Mouse (Mus musculus) T-helper 2 cell (primary cell): ENCODE results near the gene Msmp.
"Not testable (repeated sequence)": the region's sequence is repeated elsewhere in the genome, so short reads cannot be mapped to it uniquely, and the experiment has no call there.

Source experiments
- in situ Hi-C: fragments of 300-600 bp; cut with MboI, MseI; formaldehyde crosslinking; loops from one replicate; pipeline ENCODE4 v1.15.1; 2025; ENCODE audit warnings: high pct_unique_total_duplicates

The Msmp gene

GRCm38 (mm10) chr4:43562769-43563600 lies 21.3 kb downstream of the Msmp start:
- in situ Hi-C loops = loop anchor here (10.0 kb wide), 2 partner anchors 538 to 1542 kb away; partner anchors contain the start of genes Pigo and Tomm5

- in situ Hi-C loops = loop anchor here (10.0 kb wide), 2 partner anchors 537 to 1543 kb away; partner anchors contain the start of genes Pigo and Tomm5
These were observed 22.1 kb downstream of the Msmp start, which contains the start of the genes Creb3 and Tln1 for GRCm38 (mm10) chr4:43561997-43562768. Creb3 (plus strand) TSS chr4:43562332. Tln1 (minus strand) TSS chr4:43562691.

DNA sequence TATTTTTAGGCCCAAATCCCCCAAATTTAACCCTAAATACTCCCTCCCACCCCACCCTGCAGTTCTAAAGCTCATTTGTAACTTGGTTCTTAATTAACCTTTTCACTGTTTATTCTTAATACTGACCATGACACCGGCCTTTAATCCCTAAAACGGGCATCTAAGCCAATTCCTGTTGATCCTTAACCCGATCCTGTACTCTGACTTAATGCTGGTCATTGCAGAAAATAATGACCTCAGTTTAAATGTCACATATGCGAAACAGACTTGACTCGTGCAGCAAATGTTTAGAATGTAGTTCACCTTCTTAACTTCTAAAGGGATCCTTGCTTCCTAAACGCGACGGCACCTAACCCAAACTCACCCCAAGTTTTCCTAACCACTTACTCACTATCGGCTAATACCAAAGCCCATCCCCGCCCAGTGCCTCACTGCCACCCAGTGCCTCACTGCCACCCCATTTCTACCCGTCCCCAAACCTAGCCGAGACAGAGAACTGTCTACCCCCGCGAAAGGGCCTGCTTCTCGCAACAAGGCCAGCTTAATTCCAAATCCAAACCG lies 22.8 kb downstream of the Msmp start:
- in situ Hi-C loops = loop anchor here (10.0 kb wide), 2 partner anchors 537 to 1543 kb away; partner anchors contain the start of genes Pigo and Tomm5

DNA sequence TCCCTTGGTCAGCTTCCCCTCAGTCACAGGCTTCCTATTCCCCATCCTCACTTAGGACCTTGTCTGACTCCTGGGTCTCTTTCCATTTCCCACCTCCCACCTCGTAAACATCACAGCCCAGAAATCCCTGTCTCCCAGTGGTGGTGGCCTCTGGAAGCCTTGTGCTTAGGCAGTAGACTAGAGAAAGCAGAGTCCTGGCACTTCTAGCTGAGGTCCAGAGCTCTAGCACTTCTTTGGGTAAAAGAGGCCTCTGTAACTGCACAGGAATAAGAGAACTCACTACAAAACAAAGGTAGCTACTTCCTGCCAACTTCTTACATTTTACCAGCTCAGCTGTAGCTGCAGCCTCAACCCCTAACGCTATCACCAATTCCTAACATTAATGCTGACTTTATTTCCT lies 23.3 kb downstream of the Msmp start:
- in situ Hi-C loops = loop anchor here (10.0 kb wide), 2 partner anchors 536 to 1544 kb away; partner anchors contain the start of genes Pigo and Tomm5

GRCm38 (mm10) chr4:43560243-43560611 lies 24.1 kb downstream of the Msmp start:
- in situ Hi-C loops = loop anchor here (10.0 kb wide), 2 partner anchors 535 to 1545 kb away; partner anchors contain the start of genes Pigo and Tomm5

GRCm38 (mm10) chr4:43559519-43560242 lies 24.6 kb downstream of the Msmp start:
- in situ Hi-C loops = loop anchor here (10.0 kb wide), 2 partner anchors 535 to 1545 kb away; partner anchors contain the start of genes Pigo and Tomm5

GRCm38 (mm10) chr4:43558631-43559356 lies 25.5 kb downstream of the Msmp start:
- in situ Hi-C loops = no loop called here

DNA sequence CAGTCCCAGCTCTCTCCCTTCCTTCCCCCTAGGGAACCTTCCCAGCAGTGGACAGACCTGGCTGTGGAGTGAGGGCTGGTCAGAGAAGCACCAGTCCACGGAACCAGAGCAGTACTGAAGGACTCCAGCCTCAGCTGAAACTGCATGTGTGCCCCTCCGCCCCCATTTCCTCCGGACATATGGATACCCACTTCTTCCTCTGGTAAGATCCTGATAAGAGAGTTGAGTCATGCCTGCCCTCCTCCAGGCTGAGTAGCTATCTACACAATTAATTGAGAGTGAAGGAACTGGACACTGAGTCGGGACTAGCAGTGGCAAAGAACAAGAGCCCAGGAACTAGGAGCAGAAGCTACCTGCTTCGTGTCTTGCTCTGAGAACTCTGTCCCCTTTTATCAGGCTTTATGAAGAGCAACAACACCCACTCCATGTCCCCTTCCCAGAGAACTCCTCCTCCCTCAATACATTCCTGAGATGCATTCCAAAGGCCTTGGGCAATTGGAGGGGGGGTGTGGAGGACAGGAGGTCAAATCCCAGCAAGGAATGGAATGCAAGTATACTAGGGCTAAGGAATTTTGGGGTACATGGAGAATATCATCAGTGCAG lies 26.2 kb downstream of the Msmp start:
- in situ Hi-C loops = no loop called here

DNA sequence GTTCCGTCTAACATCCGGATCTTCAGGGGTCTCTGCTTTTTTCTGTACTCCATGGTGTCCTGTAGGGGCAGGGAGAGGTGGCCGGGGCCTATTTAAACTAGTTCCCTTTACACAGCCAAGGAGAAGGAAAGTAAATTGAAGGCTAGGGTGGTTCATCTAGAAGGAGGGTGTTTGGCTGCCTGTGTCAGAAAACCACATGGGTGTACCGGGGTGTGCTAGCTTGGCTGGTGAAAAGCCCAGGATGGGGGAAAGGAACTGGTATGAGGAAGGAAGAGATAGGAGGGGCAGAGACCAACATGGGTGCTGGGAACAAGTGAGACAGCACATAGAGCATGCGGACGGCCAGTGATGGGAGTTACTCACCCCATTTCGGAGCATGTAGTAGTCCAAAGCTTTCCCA lies 28.4 kb downstream of the Msmp start:
- in situ Hi-C loops = no loop called here

DNA sequence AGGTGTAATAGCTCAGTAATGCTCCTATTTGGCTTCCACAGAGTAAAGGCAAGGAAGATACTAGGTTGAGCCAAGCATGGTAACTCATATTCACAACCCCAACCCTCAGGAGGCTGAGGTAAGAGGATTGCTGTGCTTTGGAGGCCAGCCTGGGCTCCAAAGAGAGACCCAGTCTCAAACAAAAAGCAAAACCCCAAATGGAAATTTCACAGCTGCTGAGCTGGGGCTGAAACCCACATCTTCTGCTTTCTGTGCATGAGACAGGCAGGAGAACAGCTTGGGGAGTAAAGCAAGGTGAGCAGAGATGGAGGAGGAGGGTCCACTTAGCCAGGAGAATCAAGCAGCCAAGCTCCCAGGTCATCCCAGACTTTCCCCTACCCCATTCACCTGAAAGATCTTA lies 30.4 kb downstream of the Msmp start:
- in situ Hi-C loops = no loop called here

GRCm38 (mm10) chr4:43552437-43552836 lies 31.9 kb downstream of the Msmp start:
- in situ Hi-C loops = no loop called here

DNA sequence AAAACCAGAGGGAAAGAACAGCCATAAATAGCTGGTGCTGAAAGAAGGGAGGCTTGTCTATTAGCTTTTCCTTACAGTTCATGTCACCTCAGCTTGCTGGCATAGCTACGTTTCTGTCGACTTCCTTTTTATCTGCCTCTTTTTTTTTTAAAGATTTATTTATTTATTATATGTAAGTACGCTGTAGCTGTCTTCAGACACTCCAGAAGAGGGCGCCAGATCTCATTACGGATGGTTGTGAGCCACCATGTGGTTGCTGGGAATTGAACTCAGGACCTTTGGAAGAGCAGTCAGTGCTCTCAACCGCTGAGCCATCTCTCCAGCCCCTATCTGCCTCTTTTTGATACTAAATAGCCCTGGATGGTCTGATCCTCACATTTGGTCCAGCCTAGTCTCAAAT lies 32.4 kb downstream of the Msmp start:
- in situ Hi-C loops = not testable (repeated sequence)

GRCm38 (mm10) chr4:43549055-43549454 lies 35.2 kb downstream of the Msmp start:
- in situ Hi-C loops = no loop called here

DNA sequence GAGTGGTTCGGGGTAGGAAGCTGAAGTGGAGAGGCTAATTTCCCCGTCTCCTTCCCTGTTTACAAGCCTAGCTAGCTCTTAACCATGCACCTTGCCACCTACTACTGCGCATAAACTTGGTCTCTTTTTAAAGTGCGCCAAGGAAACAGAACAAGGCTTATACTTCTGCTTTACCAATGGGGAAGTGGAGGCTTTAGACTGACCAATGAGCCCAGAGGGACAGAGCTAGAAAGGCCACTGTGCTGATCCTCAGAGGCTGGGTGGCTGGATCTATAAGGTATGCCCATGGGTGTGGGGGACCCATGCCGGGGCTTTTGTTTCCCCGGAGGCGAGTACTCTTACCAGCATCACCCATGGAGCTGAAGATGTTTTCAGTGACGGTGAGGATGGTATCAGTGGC lies 37.1 kb downstream of the Msmp start:
- in situ Hi-C loops = no loop called here

DNA sequence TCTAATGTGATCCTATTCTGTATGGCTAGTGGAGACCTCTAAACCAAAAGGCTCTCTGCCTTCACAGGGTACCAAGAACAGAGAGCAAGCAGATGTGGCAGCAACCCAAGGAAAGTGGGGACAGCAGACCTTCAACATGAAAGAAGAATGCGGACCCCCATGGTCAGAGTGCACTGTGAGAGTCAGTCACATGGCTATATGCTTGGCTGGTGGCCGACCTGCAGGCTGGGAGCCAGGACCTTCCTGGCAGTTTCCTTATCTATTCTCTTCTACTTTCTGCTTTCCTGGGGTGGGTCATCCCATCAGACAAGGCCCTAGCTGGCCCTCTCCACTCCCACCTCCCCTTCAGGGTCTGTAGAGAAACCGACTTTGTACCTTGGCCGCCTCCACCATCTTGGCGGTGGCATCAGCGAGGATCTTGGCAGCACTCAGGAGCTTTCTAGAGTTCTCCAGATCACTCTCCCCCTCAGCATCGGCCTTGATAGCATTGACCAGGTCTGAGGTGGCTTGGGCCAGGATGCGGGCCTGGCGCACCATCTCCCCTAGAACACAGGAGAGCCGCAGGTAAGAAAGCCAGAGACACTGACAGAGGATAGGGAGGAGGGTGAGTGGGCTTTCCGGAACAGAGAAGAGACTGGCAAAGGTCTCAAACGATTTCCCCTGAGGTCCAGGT lies 37.8 kb downstream of the Msmp start:
- in situ Hi-C loops = no loop called here

GRCm38 (mm10) chr4:43542044-43542443 lies 42.2 kb downstream of the Msmp start:
- in situ Hi-C loops = no loop called here

DNA sequence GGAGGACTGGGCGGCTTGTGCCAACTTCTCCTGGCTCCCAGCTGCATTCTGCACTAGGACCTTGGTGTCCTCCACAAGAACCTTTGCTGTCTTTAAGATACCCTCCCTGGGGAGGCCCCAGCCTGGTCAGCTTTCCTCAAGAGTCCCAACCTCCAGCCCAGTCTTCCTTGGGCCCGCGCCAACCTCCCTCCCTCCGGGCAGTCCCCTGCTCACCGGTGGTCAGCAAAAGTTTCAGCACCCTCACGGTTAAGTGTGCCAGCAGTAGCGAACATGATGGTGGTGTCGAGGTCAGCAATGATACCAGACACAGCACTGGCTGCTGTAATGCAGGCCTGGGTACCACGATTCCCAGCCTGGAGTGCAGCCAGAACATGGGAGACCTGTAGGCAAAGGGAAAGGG lies 48.3 kb downstream of the Msmp start:
- in situ Hi-C loops = no loop called here

DNA sequence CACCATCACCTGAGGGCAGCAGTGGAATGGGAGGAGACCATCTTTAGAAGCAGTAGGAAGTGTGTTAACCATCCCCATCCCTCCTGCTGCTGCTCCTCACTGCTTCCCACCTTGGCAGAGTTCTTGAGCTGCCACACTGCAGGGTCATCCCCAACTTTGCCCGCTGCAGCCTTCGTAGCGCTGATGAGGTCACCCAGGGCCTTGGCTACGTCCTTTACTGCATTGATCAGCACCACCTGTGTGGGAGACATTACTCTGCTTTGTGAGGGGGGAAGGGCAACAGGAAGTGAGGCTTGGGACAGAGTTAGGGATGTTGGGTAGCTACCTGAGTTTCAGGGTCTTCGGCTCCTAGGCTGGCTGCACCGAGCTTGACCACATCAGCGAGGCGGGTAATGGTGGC lies 48.7 kb downstream of the Msmp start:
- in situ Hi-C loops = no loop called here

GRCm38 (mm10) chr4:43533270-43533669 lies 51.0 kb downstream of the Msmp start:
- in situ Hi-C loops = no loop called here
